Mouse (Mus musculus): Measurements from ENCODE around the gene Cd72. TPM values are rescaled to one million over a fixed set of nuclear protein-coding genes. Genes with fewer than 3 reads are reported as not detected.

Cd72 gene
- total RNA-seq, 2 experiments from 2014 or later: not detected

- intact Hi-C loops (cut with DNase I): no loop called here
- no peak for DNase-seq
These were observed 25.5 kb downstream of the Cd72 start, which contains the start of gene Fam166b for GRCm38 (mm10) chr4:43428946-43429345. Gene Fam166b (minus strand): TSS chr4:43429134.

GRCm38 (mm10) chr4:43428180-43428861, 26.1 kb downstream of the Cd72 start:
- intact Hi-C loops (cut with DNase I): no loop called here
- no peak for DNase-seq

DNA sequence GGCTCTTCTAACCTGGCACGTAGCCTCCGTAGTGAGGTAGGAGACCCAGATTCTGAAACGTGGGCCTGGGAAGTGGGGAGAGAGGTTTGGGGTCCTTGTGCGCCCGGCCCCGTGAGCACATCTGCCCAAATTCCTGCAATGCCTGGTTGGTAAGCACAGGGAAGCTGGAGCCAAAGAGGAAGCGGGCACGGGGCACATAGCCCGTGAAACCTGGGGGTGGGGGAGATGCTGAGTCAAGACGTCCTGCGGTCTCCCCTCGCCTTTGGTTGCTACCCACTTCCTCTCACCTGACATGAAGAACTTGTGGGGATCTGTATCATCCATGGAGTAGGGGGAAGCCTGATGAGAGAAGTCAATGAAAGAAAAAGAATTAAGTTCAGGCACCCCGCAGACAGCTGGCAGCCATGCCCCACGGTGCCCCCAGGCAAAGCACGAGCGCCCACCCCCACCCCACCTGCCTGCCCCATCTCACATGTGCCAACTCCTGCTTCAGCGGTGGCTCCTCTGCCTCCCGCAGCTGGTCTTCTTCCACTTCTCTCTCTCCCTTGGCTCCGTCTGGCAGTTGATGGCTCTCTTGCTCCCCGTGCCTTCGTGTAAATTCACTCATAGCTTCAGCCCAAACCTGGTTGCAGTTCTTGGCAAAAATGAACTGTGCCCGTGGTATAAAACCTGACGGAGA, 26.8 kb downstream of the Cd72 start:
- DNase-seq: no peak
- intact Hi-C loops (cut with DNase I): no loop called here

- intact Hi-C loops (cut with DNase I): no loop called here
- DNase-seq: no peak
These were observed 27.9 kb downstream of the Cd72 start for GRCm38 (mm10) chr4:43426487-43426886.

DNA sequence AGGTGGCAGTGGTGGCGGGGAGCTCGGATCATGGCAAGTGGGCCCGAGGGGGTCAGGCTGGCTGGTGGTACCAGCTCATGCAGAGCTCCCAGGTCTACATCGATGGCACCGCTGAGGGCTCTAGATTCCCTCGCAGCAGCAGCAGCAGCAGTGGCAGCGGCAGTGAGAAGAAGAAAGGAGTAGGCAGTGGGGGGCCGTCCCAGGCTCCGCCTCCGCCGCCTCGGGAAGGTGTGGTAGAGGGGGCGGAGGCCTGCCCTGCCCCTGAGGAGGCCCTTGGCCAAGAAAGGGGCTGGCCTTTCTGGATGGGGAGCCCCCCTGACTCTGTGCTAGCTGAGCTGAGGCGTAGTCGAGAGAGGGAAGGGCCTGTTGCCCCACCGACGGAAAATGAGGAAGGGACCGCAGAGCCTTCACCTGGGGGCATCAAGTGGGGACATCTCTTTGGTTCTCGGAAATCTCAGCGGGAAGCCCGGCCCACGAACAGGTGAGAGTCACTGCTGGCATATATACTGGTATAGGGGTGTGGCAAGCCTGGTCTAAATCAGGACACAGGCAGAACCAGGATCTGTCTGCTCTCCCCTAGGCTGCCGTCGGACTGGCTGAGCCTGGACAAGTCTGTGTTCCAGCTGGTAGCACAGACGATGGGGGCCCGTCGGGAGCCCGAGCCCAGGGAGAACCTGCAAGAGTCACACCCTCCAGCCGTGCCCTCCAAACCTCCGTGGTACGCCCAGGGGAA, 28.6 kb downstream of the Cd72 start:
- DNase-seq: no peak
- intact Hi-C loops (cut with DNase I): no loop called here

GRCm38 (mm10) chr4:43425197-43425596, 29.2 kb downstream of the Cd72 start:
- intact Hi-C loops (cut with DNase I): no loop called here

GRCm38 (mm10) chr4:43424072-43424471, 30.4 kb downstream of the Cd72 start:
- intact Hi-C loops (cut with DNase I): loop anchor here (5.0 kb wide), 1 partner anchor 377 kb away; the partner anchor contains the start of gene Fam214b
- DNase-seq: no peak

More at GRCm38 (mm10) chr4:43425197-43425596, 29.2 kb downstream of the Cd72 start:
- DNase-seq: no peak

DNA sequence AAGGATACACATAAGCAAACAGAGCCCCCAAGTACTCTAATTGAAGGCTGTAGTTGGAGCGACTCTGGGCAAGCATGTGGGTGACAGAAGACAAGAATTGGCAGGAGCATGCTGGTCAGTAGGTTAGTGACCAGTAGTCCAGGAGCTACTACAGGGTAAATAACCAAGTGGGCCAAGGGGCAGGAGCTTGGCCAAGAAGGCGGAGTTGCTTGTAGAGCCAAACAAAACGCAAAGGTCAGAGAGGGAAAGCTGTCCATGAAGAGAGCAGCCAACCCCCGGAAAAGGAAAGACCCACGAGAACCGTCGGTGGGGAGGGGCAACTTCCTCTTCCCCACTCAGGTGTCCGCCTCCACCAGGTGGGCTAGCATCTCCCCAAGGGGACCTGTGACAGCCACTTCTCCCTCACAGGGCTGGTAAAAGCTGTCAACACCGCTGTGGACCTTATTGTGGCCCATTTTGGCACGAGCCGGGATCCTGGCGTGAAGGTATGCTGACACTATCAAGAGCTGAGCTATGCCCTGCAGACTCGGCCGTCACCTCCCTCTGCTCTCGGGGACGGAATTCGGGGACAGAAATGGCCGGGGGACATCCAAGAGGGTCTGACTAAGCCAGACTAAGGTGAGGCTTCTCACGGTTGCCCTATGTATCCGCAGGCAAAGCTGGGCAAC, 31.0 kb downstream of the Cd72 start:
- intact Hi-C loops (cut with DNase I): loop anchor here (5.0 kb wide), 1 partner anchor 376 kb away; the partner anchor contains the start of gene Fam214b
- no peak for DNase-seq

GRCm38 (mm10) chr4:43421632-43422240, 32.7 kb downstream of the Cd72 start:
- no peak for DNase-seq
- intact Hi-C loops (cut with DNase I): loop anchor here (5.0 kb wide), 1 partner anchor 374 kb away; the partner anchor contains the start of gene Fam214b

GRCm38 (mm10) chr4:43420305-43420704, 34.1 kb downstream of the Cd72 start:
- intact Hi-C loops (cut with DNase I): loop anchor here (5.0 kb wide), 1 partner anchor 373 kb away; the partner anchor contains the start of gene Fam214b
- peak; percentile 54 to 77 for DNase-seq

- intact Hi-C loops (cut with DNase I): loop anchor here (1.0 to 5.0 kb wide), 3 partner anchors 39 to 373 kb away; partner anchors contain the start of genes Atp8b5, Fam214b and Rusc2
- DNase-seq: no peak
These were observed 34.6 kb downstream of the Cd72 start for GRCm38 (mm10) chr4:43419801-43420281.

GRCm38 (mm10) chr4:43418973-43419656, 35.3 kb downstream of the Cd72 start:
- intact Hi-C loops (cut with DNase I): loop anchor here (1.0 to 2.0 kb wide), 2 partner anchors 38 to 152 kb away; partner anchors contain the start of genes Atp8b5 and Rusc2
- DNase-seq: no peak

- no peak for DNase-seq
- intact Hi-C loops (cut with DNase I): loop anchor here (2.0 kb wide), 1 partner anchor 38 kb away; the partner anchor contains the start of gene Rusc2
These were observed 36.0 kb downstream of the Cd72 start for GRCm38 (mm10) chr4:43418450-43418849.

DNA sequence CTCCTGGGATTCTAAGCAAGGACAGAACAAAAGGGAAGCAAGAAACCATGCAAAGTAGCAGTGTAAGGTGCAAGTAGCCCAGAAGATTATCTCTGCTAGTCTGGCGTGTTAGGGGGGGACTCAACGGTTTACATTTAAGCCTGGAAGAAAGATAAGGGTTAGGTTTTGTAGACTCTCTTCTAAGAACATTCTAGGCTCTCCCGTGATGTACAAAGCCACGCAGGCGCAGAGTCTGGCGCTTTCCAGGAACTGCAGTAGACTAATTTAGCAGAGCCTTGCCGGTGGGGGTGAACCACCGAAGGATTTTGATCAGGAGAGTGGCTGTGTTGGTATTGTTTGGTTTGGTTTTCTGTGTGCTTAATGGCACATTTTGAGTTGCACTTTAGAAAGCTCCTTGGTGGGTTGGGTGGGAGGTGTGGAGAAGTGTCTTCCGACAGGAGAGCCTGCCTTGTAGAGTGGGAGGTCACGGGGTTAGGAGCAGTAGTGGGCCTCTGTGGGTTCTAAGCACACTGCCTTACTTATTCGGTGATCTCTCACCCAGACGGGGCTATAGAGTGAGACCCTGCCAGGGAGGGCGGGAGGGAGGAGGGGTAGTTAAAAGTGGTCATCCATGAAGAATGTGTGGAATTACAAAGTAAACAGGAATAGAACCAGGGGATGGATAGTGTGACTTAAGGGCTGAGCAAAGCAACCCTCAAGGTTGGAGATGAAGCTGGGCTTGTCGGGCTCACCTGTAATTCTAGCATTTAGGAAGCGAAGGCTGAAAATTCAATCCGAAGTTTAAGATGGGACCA, 37.0 kb downstream of the Cd72 start:
- intact Hi-C loops (cut with DNase I): loop anchor here (2.0 kb wide), 1 partner anchor 37 kb away; the partner anchor contains the start of gene Rusc2
- no peak for DNase-seq

- no peak for DNase-seq
- intact Hi-C loops (cut with DNase I): no loop called here
These were observed 38.3 kb downstream of the Cd72 start for GRCm38 (mm10) chr4:43416071-43416490.

GRCm38 (mm10) chr4:43415221-43416070, 39.0 kb downstream of the Cd72 start:
- intact Hi-C loops (cut with DNase I): no loop called here
- DNase-seq: no peak

DNA sequence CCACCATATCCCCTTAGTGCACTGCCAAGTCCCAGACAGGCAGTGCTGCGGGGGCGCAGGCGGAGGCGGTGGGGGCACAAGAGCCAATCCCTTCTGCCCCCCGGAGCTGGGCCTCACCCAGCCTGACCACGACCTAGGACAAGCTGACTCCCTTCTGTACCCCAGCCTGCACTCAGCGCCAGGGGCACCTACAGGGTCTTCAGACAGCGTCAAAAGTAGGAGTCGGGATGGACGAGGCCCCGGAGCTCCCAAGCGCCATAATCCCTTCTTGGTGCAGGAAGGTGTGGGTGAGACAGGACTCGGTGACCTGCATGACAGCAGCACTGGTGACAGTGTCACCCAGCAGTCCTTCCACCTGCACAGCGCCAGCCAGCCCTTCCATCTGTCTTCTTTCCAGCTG, 39.7 kb downstream of the Cd72 start:
- intact Hi-C loops (cut with DNase I): no loop called here
- DNase-seq: no peak
